Mouse (Mus musculus) kidney, adult 18-20 months (tissue): ENCODE measurements around the gene Gm572.

Experiments
- DNase-seq: peaks from one replicate; pipeline ENCODE4 v3.0.0; 2021

Gm572 gene

DNA sequence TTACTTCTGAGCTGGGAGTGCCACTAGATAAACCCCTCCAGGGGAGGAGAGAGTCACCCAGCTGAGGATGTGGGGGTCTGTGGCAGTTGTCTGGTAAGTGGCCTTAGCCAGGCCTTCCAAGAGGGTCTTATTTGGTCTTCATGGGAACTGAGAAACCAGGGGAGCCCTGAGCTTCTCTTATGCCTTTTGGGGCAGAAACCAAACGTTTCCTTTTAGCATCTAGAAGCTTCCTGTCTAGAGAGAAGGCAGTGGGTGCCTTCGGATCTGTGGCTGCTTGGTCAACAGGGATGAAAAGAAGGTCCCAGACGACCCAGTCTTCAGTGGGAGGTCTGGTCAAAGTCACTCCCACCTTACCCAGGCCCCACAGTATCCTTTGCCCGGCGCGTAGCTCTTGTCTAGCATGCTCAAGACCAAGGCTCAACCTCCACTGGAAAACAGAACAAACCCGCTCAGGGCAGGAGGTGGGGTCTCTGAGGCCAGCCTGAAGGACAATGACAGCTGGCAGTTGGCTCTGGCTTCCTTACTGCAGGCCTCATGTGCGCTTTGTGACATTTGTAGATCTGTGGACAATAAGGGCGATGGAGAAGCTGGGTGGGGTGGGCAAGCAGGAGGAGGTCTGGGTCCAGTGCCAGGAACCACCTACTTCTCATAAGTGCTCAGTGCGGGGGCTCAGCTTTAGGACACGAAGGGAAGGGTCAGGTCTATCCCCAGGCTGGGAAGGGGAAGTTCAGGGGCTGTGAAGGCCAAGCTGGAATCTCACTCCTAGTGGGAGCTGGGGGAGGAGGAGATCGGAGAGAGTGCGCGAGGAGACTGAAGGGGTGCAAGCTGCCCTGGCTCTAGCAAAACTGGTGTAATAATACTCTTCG, at the start of gene Gm572:
Gene Gm572 (plus strand): TSS at position 27 of the 866 bp plus-strand sequence.
- no peak for DNase-seq

DNA sequence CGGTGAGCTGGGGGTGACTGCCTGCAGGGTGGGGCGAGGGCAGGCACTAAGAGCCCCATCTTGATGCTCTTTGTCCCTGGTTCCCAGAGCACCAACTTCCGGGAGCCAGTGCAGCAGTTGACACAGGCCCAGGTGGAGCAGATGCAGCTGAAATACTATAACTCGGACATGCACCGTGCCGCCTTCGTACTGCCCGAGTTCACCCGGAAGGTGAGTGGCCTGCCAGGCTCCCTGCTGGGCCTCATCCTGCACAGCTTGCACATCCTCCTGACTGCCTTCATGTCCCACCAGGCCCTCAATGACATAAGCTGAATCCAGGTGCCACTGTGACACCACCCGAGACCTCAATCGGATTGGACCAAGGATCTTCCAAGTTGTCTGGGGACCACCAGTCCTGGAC, 49.1 kb upstream of the Gm572 start:
- no peak for DNase-seq

DNA sequence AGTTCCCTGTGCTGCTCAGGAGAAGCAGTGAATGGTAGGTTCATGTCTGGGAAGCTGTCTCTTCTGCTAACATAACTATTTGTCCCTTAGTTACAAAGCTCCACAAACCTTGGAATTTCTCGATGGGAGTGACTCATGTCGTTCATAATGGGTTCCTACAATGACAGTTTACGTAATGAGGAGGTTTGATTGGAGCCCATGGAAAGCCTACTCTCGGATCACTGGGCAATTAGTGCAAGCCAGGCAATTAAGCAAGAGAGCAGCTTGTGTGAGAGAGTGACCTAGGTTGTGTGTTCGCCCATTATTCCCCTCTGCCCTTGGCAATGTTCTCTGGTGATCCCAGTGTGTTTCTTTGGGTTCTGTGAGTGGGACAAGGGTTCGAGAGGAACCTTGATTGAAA, 47.2 kb upstream of the Gm572 start:
- no peak for DNase-seq

DNA sequence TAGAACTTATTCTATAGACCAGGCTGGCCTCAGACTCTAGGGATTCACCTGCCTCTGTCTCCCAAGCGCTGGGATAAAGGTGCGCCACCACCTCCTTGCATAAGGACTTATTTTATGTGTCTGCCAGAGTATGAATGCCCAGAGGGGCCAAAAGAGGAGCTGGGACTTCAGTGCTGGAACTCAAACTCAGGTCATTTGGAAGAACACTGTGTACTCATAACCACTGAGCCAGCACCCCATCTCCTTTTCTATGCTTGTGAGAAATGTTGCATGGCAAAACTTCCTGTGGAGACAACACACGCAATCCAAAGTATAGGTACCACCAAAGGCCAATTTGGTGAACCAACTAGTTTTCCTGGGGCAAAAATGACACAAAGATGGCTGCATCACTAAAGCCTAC, 46.4 kb upstream of the Gm572 start:
- no peak for DNase-seq

DNA sequence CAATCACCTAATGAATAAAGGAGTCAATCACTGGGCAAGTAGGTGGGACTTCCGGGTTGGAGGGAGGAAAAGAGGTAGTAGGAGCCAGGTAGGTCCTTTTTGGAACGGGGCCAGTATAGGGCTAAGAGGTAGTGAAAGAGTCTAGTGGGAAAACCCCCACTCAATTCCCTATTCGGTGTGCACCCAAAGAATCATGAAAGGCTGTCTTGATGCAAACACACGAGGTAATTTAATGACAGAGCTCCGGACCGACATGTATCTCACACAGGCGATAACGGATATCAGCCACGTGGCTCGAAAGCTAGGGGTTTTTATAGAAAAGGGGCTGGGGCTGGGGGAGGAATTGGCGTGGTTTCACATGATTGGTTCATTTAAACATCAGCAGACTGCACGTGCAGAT, 44.3 kb upstream of the Gm572 start:
- DNase-seq: no peak

DNA sequence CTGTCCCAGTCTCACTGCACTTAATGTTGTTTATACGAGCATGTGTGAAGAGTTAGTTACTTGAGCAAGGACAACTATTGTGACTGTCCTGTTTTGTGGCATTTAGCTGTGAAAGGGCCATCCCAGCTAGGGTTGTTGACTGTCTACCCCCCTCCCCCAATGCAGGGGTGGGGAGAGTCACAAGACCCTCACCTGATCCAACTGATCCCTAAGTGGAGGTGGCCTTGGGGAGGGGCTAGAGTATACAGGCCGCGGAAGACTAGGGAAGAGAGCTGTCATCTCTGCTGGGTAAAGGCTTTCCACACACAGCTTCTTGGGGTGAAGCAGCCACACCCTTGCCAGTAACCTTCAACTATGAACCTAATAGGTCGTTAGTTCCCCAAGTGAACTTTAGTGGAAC, 42.8 kb upstream of the Gm572 start:
- DNase-seq: no peak

DNA sequence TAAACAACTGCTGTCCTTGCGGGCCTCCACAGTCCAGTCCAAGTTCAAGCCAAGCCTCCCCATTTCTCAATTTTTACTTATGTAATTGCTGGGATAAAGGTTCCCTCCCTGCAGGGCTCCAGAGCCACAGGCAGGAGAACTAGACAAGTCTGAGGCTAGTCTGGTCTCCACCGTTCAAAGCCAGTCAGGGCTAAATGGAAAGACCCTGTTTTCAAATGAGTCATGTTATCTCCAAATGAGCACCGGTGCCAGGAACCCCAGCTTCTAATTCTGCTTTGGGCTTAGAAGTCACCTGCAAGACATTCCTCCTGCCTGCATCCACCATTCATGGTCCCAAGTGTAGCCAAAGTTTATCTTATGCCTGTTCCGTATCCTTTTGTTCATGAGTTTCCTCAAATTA, 41.2 kb upstream of the Gm572 start:
- no peak for DNase-seq

DNA sequence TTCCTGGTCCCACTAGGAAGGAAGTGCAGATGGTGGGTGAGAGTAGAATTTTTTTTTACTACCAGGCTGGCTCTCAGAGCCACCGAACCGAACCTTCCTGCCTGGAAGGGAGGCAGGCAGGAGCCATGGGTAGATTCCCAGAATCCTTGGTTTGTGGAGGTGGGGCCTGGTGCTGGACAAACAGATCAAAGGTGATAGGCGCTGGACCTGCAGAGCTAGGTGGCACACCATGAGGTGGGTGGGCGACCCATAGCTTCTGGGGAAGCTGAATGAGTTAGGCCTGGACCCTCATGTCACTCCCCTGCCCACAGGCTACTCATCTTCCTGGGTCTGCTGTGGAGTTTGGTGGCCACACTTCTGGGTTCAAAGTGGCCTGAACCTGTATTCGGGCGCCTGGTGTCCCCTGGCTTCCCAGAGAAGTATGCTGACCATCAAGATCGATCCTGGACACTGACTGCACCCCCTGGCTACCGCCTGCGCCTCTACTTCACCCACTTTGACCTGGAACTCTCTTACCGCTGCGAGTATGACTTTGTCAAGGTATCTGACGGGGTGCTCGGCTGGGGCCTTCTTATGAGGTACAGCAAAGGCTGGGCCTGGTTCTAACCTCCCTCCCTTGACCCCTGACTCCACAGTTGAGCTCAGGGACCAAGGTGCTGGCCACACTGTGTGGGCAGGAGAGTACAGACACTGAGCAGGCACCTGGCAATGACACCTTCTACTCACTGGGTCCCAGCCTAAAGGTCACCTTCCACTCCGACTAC, 40.6 kb upstream of the Gm572 start, which contains the start of gene Masp2:
Gene Masp2 (plus strand): TSS at position 198 of the 764 bp plus-strand sequence.
- no peak for DNase-seq

DNA sequence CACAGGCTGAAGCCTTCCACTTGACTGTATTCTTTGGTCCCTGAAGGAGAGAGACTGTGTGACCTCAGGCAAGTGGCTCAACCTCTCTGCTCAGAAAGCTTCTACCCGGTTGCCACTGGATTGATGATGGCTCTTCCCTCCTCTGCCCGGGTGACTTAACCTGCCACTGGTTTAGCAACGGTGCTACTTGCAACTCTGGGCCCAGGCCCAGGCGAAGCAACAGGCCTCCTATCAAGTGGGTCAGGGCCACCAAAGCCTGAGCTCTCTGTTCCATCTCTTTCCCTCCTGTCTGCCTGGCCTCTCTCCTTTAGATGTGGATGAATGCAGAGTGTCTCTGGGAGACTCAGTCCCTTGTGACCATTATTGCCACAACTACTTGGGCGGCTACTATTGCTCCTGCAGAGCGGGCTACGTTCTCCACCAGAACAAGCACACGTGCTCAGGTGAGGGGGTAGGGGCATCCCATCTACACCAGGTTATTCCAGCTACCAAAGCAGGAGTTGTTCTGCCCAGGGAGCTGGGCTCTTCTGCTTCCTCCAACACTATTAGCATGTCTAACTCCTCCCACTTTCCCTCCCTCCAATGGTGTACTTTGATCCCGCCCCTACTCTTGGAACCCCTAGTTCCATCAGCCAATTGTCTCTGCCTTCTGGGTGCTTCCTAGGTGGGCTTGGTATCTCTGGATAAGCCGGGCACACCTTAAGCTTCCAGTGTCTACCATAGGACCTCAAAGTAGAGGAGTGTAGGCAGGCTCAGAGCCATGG, 39.6 kb upstream of the Gm572 start:
- DNase-seq: no peak

DNA sequence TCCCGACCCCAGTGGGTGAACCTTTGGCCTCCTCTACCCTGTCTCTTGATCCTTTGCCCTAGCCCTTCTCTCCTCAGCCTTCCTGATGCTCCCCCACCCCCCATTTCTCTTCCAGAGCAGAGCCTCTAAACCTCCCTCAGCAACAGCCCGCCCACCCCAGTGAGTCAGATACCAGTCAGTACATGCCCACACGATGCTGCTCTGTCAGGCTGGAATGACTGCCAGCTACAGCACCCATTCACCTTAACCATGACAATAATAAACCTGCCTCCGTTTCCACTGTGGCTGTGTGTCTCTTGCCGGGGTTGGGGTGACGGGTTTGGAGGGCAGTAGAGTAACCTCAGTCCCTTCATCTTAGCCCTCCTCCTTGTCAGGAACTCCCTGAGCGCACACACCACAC, 39.0 kb upstream of the Gm572 start:
- DNase-seq: no peak

DNA sequence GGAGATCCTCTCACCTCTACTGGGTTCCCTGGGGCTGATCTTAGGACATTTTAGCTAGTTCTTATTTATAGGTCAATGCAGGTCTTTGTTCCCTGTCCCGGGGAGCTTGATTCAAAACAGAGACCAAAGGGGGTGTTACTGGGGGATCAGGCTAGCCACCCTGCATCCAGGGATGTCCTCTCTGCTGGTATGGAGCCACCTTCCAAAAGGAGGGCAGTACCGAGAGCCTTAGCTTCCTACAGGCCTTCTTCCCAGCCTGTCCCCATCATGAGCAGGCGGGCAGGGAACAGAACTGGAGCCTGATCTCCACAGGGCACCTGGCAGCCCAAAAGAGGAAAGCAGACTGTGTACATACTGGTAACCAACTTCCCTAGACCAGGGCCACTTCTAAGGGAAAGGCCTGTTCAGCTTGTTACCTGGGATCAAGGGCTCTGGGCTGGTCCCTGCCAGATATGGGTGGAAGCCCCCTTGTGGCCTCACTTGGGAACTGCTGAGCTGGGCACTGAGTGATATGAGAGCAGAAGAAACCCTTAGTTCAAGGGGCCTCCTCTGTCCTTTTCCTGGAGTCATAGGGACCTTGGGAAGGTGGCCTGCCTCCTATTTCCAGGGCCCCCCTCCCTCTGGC, 38.5 kb upstream of the Gm572 start:
- DNase-seq: peak; percentile 77

DNA sequence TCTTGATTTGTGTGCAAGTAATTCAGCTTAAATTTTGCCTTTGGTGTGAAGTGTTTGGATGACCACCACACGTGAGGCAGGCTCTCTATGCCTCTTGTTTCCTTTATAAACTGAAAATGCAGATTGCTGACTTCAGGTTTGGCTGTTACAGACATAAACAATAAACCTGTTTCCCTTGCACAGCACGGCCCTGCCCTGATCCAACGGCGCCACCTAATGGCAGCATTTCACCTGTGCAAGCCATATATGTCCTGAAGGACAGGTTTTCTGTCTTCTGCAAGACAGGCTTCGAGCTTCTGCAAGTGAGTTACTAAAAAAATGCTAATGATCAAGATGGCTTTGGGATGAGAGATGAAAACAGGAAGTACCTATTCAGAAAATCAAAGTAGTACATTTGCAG, 35.4 kb upstream of the Gm572 start:
- DNase-seq: peak; percentile 85

DNA sequence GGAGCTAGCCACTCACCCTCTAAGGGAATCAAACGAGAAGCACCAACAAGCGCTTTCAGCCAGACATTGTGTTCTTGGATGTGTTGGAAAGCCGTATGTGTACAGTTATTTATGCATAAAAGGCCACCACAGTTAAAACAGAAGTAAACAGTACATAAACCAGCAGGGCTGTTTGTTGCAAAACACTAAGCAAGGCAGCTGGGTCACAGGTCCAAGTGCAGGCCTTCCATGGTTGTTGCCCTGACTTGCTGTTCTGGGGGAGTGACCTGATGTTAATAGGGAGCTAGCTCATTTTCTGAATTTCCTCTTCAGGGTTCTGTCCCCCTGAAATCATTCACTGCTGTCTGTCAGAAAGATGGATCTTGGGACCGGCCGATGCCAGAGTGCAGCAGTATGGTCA, 33.3 kb upstream of the Gm572 start:
- DNase-seq: no peak

DNA sequence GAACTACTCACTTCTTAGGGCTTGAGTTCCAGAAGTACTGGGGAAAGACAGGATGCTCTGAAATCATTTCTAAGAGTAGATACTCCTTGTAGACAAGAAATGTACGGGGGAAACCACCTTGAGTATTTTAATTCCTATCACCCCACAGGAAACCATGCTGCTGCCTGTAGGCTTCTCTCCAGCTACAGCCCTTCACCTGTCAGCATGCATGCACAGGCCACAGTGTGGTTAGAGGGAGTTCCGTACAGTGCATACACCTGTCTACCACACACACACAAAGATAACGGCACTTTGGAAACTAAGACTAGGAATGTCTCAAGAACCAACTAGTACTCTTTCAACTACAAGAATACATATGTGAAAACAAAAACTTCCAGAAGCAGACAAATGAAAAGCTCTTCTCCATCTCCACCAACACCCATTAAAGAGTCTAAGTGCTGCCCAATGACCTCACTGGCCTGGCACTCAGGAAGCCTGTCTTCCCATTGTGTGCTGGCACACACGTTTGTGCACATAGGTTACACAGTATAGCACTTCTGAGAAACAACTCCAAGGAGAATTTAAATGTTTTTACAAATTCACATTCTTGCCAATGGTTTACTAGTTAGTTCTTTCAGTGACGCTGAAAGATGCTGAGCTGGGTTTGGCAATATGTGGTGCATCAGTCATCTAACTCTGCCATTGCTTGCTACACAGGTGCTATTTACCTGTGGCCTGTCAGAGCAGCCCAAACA, 32.3 kb upstream of the Gm572 start:
- DNase-seq: no peak

DNA sequence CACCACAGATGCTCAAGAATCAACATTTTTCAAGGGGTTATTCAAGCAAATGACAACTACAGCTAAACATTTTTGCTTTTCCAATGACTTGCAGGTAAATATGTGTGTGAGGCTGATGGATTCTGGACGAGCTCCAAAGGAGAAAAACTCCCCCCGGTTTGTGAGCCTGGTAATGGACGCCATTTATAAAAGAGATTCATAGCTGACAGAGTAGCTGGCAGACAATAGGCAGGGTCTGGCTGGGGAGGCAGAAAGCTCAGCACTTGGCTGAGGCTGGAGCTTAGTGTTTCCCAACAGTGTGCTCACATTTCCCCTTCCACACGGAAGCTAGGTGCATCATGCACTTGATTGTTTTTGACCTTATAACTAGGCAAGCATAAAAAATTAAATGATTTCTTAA, 30.6 kb upstream of the Gm572 start:
- no peak for DNase-seq

DNA sequence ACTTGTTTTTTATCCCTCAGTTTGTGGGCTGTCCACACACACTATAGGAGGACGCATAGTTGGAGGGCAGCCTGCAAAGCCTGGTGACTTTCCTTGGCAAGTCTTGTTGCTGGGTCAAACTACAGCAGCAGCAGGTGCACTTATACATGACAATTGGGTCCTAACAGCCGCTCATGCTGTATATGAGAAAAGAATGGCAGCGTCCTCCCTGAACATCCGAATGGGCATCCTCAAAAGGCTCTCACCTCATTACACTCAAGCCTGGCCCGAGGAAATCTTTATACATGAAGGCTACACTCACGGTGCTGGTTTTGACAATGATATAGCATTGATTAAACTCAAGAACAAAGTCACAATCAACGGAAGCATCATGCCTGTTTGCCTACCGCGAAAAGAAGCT, 29.4 kb upstream of the Gm572 start:
- no peak for DNase-seq

DNA sequence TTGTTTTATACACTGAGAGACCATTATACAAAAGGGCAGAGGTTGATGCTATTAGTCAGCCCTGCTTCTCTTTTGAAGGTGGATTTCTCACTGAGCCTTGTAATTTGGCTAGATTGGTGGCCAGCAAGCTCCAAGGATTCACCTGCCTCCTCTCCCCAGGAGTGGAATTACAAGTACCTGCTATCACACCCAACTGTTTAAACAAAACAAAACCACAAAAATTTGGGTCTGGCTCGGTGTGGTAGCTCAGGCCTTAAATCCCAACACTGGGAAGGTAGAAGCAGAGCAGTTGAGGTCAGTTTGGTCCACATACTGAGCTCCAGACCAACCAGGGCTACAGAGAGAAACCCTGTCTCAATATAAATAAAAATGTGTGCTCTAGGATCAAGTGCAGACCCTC, 23.3 kb upstream of the Gm572 start:
- DNase-seq: no peak

DNA sequence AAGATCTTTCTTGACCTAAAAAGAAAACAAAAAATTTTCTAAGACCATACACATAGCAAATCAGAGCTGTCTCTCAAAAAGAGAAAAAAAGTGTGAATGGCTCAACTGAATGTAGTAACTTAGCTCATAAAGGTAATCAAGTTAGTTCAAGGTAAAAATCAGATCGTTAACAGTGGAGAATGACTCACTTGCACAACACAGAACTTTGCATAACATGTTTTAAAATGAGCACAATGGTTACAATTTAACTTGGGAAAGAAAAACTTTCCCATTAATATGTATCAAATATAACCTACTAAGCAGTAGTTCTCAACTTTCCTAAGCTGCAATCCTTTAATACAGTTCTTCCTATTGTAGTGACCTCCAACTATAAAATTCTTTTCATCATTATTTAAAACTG, 22.4 kb upstream of the Gm572 start:
- DNase-seq: no peak

DNA sequence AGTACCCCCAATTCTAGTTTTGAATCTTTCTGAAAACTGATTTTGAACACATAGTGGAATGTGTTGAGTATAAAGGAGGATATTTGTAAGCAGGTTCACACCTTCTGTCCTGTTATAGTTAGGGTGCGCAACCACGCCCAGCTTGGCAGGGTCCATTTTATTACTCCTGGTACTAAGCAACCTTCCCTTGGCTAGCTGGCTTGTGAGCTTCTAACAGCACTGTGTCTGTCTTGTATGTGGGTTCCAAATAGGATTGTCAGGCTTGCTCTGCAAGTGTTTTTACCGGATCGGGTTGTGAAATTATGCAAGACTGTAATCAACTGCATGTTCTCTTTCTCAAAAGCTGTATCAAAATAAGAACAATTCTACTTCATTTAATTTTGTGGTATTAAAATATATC, 20.6 kb upstream of the Gm572 start:
- DNase-seq: no peak

DNA sequence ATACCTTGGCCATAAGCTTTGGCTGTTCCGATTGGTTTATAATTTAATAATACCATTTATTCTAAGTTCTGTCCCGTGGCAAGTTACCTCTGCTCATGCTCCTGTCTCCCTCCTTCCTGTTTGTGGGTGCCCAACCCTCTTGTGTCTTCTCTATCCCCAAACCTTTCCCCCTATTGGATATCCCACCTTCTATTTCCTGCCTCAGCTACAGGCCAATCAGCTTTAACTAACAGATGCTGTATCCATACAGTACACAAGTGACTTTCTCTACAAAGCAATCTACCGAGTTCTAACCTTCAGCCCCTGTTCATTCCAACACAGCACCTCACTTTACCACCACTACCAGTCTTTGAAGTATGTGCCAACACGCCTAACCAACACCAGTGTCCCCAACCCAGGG, 19.5 kb upstream of the Gm572 start:
- DNase-seq: no peak

DNA sequence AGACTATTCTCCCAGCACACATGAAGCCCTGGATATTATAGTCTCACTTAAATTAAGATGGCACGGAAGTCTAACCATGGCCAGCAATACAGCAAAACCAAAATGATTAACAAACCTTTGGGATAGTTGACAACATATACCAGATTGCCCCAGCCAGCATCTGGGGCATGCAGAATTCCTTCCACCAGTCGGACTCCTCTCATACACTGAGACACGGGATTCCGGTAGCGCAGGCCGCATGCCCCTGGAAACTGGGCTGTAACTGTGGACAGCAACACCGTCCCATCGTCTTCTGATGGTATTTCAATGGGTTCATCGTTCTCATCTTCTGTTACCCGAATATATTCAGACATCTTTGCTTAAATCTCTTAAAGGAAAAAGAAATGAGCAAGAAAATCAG, 18.1 kb upstream of the Gm572 start:
- no peak for DNase-seq
